Mouse (Mus musculus) ovary, adult 2 months (tissue): ENCODE data around the gene Vmn2r70. TPM values are rescaled to one million over a fixed set of nuclear protein-coding genes. Genes with fewer than 3 reads are reported as not detected.

Experiments
- polyA plus RNA-seq: library from polyadenylated mRNA; depleted of rRNA; stranded (reverse); fragments of >200 nt; gene quantifications from 2 replicates; pipeline ENCODE4 v1.2.3, GENCODE M21; 2012; rRNA removed

The Vmn2r70 gene
- not detected in 2 replicates for polyA plus RNA-seq

DNA sequence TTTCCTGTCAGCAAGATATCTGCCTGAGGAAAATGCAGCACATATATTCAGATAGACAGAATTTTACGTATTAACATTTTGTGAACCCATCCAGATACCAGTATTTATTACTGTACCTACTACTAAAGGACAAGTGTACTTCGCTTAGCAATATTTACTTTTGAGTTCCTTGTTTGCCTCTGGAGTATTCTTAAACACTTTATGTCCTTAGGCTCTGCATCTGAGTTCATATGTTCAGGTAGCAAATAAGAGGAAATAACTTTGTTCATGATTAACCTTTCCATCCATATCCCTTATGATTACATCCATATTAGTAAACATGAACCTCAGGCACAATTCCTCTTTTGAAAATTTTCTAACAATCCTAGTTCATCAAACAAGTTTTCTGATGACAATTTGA is at the start of gene Vmn2r70:
Gene Vmn2r70, minus strand, starts transcription at position 101 of the 400 bp plus-strand sequence.

GRCm38 (mm10) chr7:85562787-85563186 is 6.2 kb downstream of the Vmn2r70 start, which contains the start of gene Vmn2r71:
TSS of gene Vmn2r71 (plus strand) at chr7:85563087.

Other genes with a start within 250 kb of the Vmn2r70 start
- not detected in 2 replicates for gene Vmn2r69, start 153.3 kb downstream of the Vmn2r70 start, polyA plus RNA-seq
- not detected in 2 replicates for gene Vmn2r71, start 6.1 kb downstream of the Vmn2r70 start, polyA plus RNA-seq
- not detected in 2 replicates for gene Vmn2r72, start 185.9 kb upstream of the Vmn2r70 start, polyA plus RNA-seq